Mouse (Mus musculus) forebrain, embryonic 12.5 days (tissue): ENCODE measurements around the gene Zdhhc19. TPM values are rescaled to one million over a fixed set of nuclear protein-coding genes. Genes with fewer than 3 reads are reported as not detected.

ENCODE experiments used
- ATAC-seq: fragments of 200-750 bp; cut with Nextera tagmentation; 2 replicates; pipeline ENCODE4 v1.8.0; 2017; ENCODE audit warnings: moderate TSS enrichment; ENCODE audit not compliant: low FRiP score
- H3K27ac ChIP-seq: fragments of 300-500 bp; sonication (generic); 2 replicates; pipeline ENCODE4 v1.5.1; 2016; ENCODE audit warnings: mild to moderate bottlenecking
- H3K27me3 ChIP-seq: fragments of 300-500 bp; sonication (generic); 2 replicates; pipeline ENCODE4 v1.6.1; 2016; ENCODE audit warnings: mild to moderate bottlenecking
- H3K36me3 ChIP-seq: fragments of 300-500 bp; sonication (generic); replicated peaks from 2 replicates; pipeline ENCODE4 v1.6.1; 2016; ENCODE audit warnings: mild to moderate bottlenecking
- H3K4me1 ChIP-seq: fragments of 300-500 bp; sonication (generic); 2 replicates; pipeline ENCODE4 v1.6.1; 2016
- H3K4me2 ChIP-seq: fragments of 300-500 bp; sonication (generic); 2 replicates; pipeline ENCODE4 v1.6.1; 2016; ENCODE audit warnings: mild to moderate bottlenecking, moderate library complexity
- H3K4me3 ChIP-seq: fragments of 300-500 bp; sonication (generic); replicated peaks from 2 replicates; pipeline ENCODE4 v1.5.1; 2016; ENCODE audit warnings: mild to moderate bottlenecking
- H3K9ac ChIP-seq: fragments of 300-500 bp; sonication (generic); 2 replicates; pipeline ENCODE4 v1.6.1; 2016; ENCODE audit warnings: mild to moderate bottlenecking
- H3K9me3 ChIP-seq: fragments of 300-500 bp; sonication (generic); 2 replicates; pipeline ENCODE4 v1.6.1; 2016
- WGBS: fragments of 180-500 bp; shearing (Covaris S2); methylation state at CpG from one replicate; pipeline ENCODE4 v1.1.7; 2016; 5-methylcytosine and 5-hydroxymethylcytosine counted together
- polyA plus RNA-seq: library from polyadenylated mRNA; unstranded; fragments of >200 nt; fragmentation: Nextera tagmentation; extraction: Ambion mirVana; gene quantifications from 2 replicates; pipeline ENCODE4 v1.2.1, GENCODE M21; 2016

The Zdhhc19 gene
- polyA plus RNA-seq, 1 experiment from 2014 or later: not detected

GRCm38 (mm10) chr16:32609401-32609779 is 113.3 kb downstream of the Zdhhc19 start:
- Histone ChIP-seq H3K9me3 (no peaks in the 10 kb centered on the region), H3K4me2 (peak overlapping the region; percentile 70), H3K36me3 (peaks cover 4% of the 10 kb centered on the region), H3K4me3 (peak overlapping the region; percentile 62), H3K4me1 (peaks cover 19% of the 10 kb centered on the region), H3K27ac (peak overlapping the region; percentile 92), H3K27me3 (no peaks in the 10 kb centered on the region), H3K9ac (peak overlapping the region; percentile 75)
- ATAC-seq: no peak
- WGBS: under 1% methylated on average over 14 of the region's 14 CpGs

DNA sequence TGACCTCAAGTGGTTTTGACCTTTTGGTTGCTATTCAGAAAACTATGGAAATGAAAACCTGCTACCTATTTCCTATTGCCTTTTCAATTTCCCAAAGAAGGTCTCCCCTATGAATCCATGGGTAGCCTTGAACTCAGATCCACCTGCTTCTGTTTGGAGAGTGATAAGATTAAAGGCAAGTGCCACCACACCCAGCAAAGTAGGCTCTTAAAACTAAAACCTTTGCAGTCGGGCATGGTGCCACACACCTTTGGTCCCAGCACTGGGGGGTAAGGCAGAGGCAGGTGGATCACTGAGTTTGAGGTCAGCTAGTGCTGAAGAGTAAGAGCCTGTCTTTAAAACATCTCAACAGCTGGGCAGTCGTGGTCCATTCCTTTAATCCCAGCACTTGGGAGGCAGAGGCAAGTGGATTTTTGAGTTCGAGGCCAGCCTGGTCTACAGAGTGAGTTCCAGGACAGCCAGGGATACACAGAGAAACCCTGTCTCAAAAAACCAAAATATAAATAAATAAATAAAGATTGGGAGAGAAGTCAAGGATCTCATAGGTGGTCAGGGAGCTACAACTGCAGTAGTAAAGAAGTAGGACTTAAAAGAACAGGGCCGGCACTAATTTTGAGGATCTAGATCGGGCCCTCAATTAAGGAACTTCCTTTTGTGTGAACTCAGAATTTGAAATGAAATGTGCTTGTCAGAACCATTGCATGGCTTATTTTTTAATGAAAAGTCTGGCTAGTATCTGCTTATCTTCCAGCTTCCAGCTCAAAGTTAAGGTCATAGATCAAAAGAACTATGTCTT is 114.6 kb downstream of the Zdhhc19 start:
- Histone ChIP-seq H3K9ac (0 out of 2 replicates have a peak overlapping the region, but pooled peaks have one; percentile 75), H3K27me3 (no peaks in the 10 kb centered on the region), H3K27ac (no peak overlapping the region), H3K9me3 (no peaks in the 10 kb centered on the region), H3K4me2 (peak overlapping the region; percentile 70), H3K36me3 (peaks cover 17% of the 10 kb centered on the region), H3K4me3 (peak overlapping the region; percentile 62), H3K4me1 (peaks cover 19% of the 10 kb centered on the region)
- 78% methylated on average over 5 of the region's 5 CpGs for WGBS
- ATAC-seq: no peak

Other genes with a start within 250 kb of the Zdhhc19 start
- gene Fbxo45, start 249.1 kb upstream of the Zdhhc19 start, polyA plus RNA-seq: 14.3 and 25.8 TPM in 2 replicates
- 16.8 and 17.8 TPM in 2 replicates for gene Wdr53, start 249.0 kb upstream of the Zdhhc19 start, polyA plus RNA-seq
- not detected in 2 replicates for gene Smco1, start 224.8 kb upstream of the Zdhhc19 start, polyA plus RNA-seq
- gene Rnf168, start 218.8 kb upstream of the Zdhhc19 start, polyA plus RNA-seq: 33.6 and 38.4 TPM in 2 replicates
- 30.0 and 35.1 TPM in 2 replicates for gene Ubxn7, start 164.0 kb upstream of the Zdhhc19 start, polyA plus RNA-seq
- gene Tm4sf19, start 95.8 kb upstream of the Zdhhc19 start, polyA plus RNA-seq: not detected in 2 replicates
- 31.8 and 34.6 TPM in 2 replicates for gene Tctex1d2, start 76.6 kb upstream of the Zdhhc19 start, polyA plus RNA-seq
- 42.7 and 45.6 TPM in 2 replicates for gene Pcyt1a, start 65.3 kb upstream of the Zdhhc19 start, polyA plus RNA-seq
- 0.27 and 0.40 TPM in 2 replicates for gene Slc51a, start 8.4 kb upstream of the Zdhhc19 start, polyA plus RNA-seq
- 59.2 and 65.4 TPM in 2 replicates for gene Tfrc, start 112.7 kb downstream of the Zdhhc19 start, polyA plus RNA-seq
- 13.9 and 14.2 TPM in 2 replicates for gene Tnk2, start 147.6 kb downstream of the Zdhhc19 start, polyA plus RNA-seq
- 0.19 and 0.28 TPM in 2 replicates for gene Muc4, start 239.6 kb downstream of the Zdhhc19 start, polyA plus RNA-seq